8 mouse cellular contexts compared by ENCODE assay signal in the genomic region with DNA sequence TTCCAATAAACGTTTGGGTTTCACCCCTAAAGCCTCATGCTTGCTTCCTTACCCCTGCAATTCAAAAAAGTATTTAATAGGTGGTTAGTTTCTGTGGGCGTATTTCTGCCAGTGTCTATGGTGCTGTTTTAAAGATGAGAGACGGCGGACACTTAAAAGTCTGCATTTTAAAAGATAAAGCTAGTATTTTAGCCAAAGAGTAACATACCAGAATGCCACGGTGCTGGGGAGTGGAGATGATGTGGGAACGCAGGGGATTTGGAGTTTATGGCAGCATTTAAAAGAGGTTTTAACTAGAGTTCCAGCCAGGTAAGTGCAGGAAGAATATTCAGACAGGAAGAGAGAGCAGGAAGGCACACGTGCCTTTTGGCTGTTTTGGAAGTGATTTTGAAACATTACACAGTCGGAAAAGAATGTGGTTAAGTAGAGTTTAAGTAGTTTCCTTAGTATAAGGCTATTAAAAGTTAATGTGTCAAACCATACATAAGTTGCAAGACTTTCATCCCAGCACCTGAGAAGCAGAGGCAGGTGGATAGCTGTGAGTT. TPM values are rescaled to one million over a fixed set of nuclear protein-coding genes. Genes with fewer than 3 reads are reported as not detected.
DNase-seq lines count a peak whose midpoint lies in the region; ATAC-seq and TF ChIP-seq lines count a peak whose summit lies in the region.

No protein-coding gene starts in this region.

- TF ChIP-seq POLR2A in embryonic fibroblast, embryonic 13.5 days (IDR thresholded peaks at IDR 0.05; ENCODE audit: low read depth, low read length) = 0 out of 2 replicates have a peak, but pooled peaks have one; percentile 39

- H3K27ac ChIP-seq in lung, postnatal 0 days (ENCODE audit: low read length) = peak overlapping the region; percentile 84
- H3K27ac ChIP-seq in embryonic fibroblast, embryonic 13.5 days (ENCODE audit: insufficient read depth, low read length) = peak overlapping the region; percentile 98
- H3K27ac ChIP-seq in limb, embryonic 12.5 days = peak overlapping the region; percentile 92
- H3K27ac ChIP-seq in stomach, embryonic 15.5 days = peak overlapping the region; percentile 94

- no peaks in the 10 kb centered on the region for H3K27me3 ChIP-seq in lung, postnatal 0 days (replicated peaks; ENCODE audit: insufficient read depth, low read length)
- H3K27me3 ChIP-seq in limb, embryonic 12.5 days = no peaks in the 10 kb centered on the region
- H3K27me3 ChIP-seq in stomach, embryonic 15.5 days (replicated peaks) = no peaks in the 10 kb centered on the region

- H3K4me2 ChIP-seq in lung, postnatal 0 days (replicated peaks; ENCODE audit: low read depth, low read length) = peak overlapping the region; percentile 75
- H3K4me2 ChIP-seq in limb, embryonic 12.5 days = peak overlapping the region; percentile 65
- peak overlapping the region; percentile 66 for H3K4me2 ChIP-seq in stomach, embryonic 15.5 days

- TF ChIP-seq EP300 in lung, postnatal 0 days (IDR thresholded peaks at IDR 0.05) = 0 out of 2 replicates have a peak, but pooled peaks have one; percentile 34

- 4% methylated on average over 8 of the region's 8 CpGs for WGBS in lung, postnatal 0 days
- 9% methylated on average over 8 of the region's 8 CpGs for WGBS in limb, embryonic 12.5 days
- 6% methylated on average over 8 of the region's 8 CpGs for WGBS in stomach, embryonic 15.5 days

- no peak for ATAC-seq in lung, postnatal 0 days
- no peak for ATAC-seq in limb, embryonic 12.5 days (ENCODE audit: insufficient number of reproducible peaks, insufficient read depth, low FRiP score, low TSS enrichment, low read depth)
- ATAC-seq in stomach, embryonic 15.5 days (ENCODE audit: insufficient read depth, low FRiP score, low read depth) = no peak

- no peak for TF ChIP-seq CTCF in lung, postnatal 0 days (IDR thresholded peaks at IDR 0.05)
- TF ChIP-seq CTCF in embryonic fibroblast, embryonic 13.5 days (IDR thresholded peaks at IDR 0.05; ENCODE audit: borderline replicate concordance, insufficient read depth, low read length) = no peak

- DNase-seq in lung, postnatal 0 days (ENCODE audit: low spot score) = peak; percentile 86
- no peak for DNase-seq in lung, postnatal 4 days
- no peak for DNase-seq in MN1 (ENCODE audit: low spot score)
- DNase-seq in urinary bladder, postnatal 25 days (ENCODE audit: low spot score) = no peak
- no peak for DNase-seq in ovary, postnatal 36 days (ENCODE audit: low spot score)

- no peaks in the 10 kb centered on the region for H3K9me3 ChIP-seq in lung, postnatal 0 days (ENCODE audit: low read length)
- H3K9me3 ChIP-seq in limb, embryonic 12.5 days = no peaks in the 10 kb centered on the region
- no peaks in the 10 kb centered on the region for H3K9me3 ChIP-seq in stomach, embryonic 15.5 days

- no peaks in the 10 kb centered on the region; the same call in 1 of the 2 replicates for H3K36me3 ChIP-seq in lung, postnatal 0 days (ENCODE audit: insufficient read depth, low read length)
- peaks cover 29% of the 10 kb centered on the region for H3K36me3 ChIP-seq in limb, embryonic 12.5 days
- peaks cover 10% of the 10 kb centered on the region for H3K36me3 ChIP-seq in stomach, embryonic 15.5 days

- peaks cover 7% of the 10 kb centered on the region; the same call in 1 of the 2 replicates for H3K4me1 ChIP-seq in lung, postnatal 0 days (ENCODE audit: insufficient read depth, low read depth, low read length)
- peaks cover 4% of the 10 kb centered on the region; the same call in 1 of the 2 replicates for H3K4me1 ChIP-seq in embryonic fibroblast, embryonic 13.5 days (ENCODE audit: control insufficient read depth, insufficient read depth, low read length)
- peaks cover 26% of the 10 kb centered on the region for H3K4me1 ChIP-seq in limb, embryonic 12.5 days (replicated peaks)
- peaks cover 22% of the 10 kb centered on the region for H3K4me1 ChIP-seq in stomach, embryonic 15.5 days

- H3K9ac ChIP-seq in lung, postnatal 0 days (replicated peaks; ENCODE audit: low read depth) = peak overlapping the region; percentile 77
- peak overlapping the region; percentile 61 for H3K9ac ChIP-seq in limb, embryonic 12.5 days (replicated peaks)
- H3K9ac ChIP-seq in stomach, embryonic 15.5 days = peak overlapping the region; percentile 85; the same call in 1 of the 2 replicates

- peak overlapping the region; percentile 71 for H3K4me3 ChIP-seq in lung, postnatal 0 days (ENCODE audit: low read depth, low read length)
- peak overlapping the region; percentile 92 for H3K4me3 ChIP-seq in embryonic fibroblast, embryonic 13.5 days (ENCODE audit: insufficient read depth, low read length)
- H3K4me3 ChIP-seq in limb, embryonic 12.5 days (replicated peaks) = peak overlapping the region; percentile 76
- peak overlapping the region; percentile 64 for H3K4me3 ChIP-seq in stomach, embryonic 15.5 days (replicated peaks)

RNA-seq across cellular contexts. Expression of a gene that starts 1.1 kb away (rescaled TPM):
- polyA plus RNA-seq in lung, postnatal 0 days (2015; fragmentation: Nextera tagmentation; extraction: Ambion mirVana) = 142 and 152 TPM in 2 replicates
- polyA plus RNA-seq in embryonic fibroblast, embryonic 13.5 days (2011; ENCODE audit: insufficient read length, low read depth, missing spikeins) = 255 and 381 TPM in 2 replicates
- 152 and 159 TPM in 2 replicates for polyA plus RNA-seq in limb, embryonic 12.5 days (2016; fragmentation: Nextera tagmentation; extraction: Ambion mirVana)
- polyA plus RNA-seq in stomach, embryonic 15.5 days (2015; fragmentation: Nextera tagmentation; extraction: Ambion mirVana) = 150 and 170 TPM in 2 replicates

RNA-seq across cellular contexts. Expression of a gene that starts 8.7 kb away (rescaled TPM):
- 8.3 and 9.9 TPM in 2 replicates for polyA plus RNA-seq in lung, postnatal 0 days (2015; fragmentation: Nextera tagmentation; extraction: Ambion mirVana)
- 19.9 and 28.8 TPM in 2 replicates for polyA plus RNA-seq in embryonic fibroblast, embryonic 13.5 days (2011; ENCODE audit: insufficient read length, low read depth, missing spikeins)
- 13.4 and 15.2 TPM in 2 replicates for polyA plus RNA-seq in limb, embryonic 12.5 days (2016; fragmentation: Nextera tagmentation; extraction: Ambion mirVana)
- 14.8 and 19.8 TPM in 2 replicates for polyA plus RNA-seq in stomach, embryonic 15.5 days (2015; fragmentation: Nextera tagmentation; extraction: Ambion mirVana)
